Mouse (Mus musculus) kidney, adult 2 months (tissue): ENCODE measurements around the gene Gsdma. TPM values are rescaled to one million over a fixed set of nuclear protein-coding genes. Genes with fewer than 3 reads are reported as not detected.
"Not testable (repeated sequence)": the region's sequence is repeated elsewhere in the genome, so short reads cannot be mapped to it uniquely, and the experiment has no call there.

Source experiments
- DNase-seq: peaks from one replicate; pipeline ENCODE4 v3.0.0; 2021
- H3K27ac ChIP-seq: fragments of 200-500 bp; 2 replicates; pipeline ENCODE4 v1.5.1; 2012; ENCODE audit warnings: low read depth, low read length, control low read depth, inconsistent platforms; ENCODE audit not compliant: insufficient read depth
- H3K27me3 ChIP-seq: fragments of 200-500 bp; replicated peaks from 2 replicates; pipeline ENCODE4 v1.6.1; 2012; ENCODE audit warnings: mild to moderate bottlenecking, moderate library complexity, low read length, inconsistent platforms; ENCODE audit not compliant: control insufficient read depth, insufficient read depth
- H3K36me3 ChIP-seq: fragments of 200-500 bp; 2 replicates; pipeline ENCODE4 v1.6.1; 2012; ENCODE audit warnings: mild to moderate bottlenecking, moderate library complexity, low read length, inconsistent platforms; ENCODE audit not compliant: control insufficient read depth, insufficient read depth
- H3K4me1 ChIP-seq: fragments of 200-500 bp; 2 replicates; pipeline ENCODE4 v1.6.1; 2011; ENCODE audit warnings: low read length; ENCODE audit not compliant: control insufficient read depth, insufficient read depth
- H3K4me3 ChIP-seq: fragments of 200-500 bp; 2 replicates; pipeline ENCODE4 v1.5.1; 2011; ENCODE audit warnings: mild to moderate bottlenecking, low read depth, low read length, control low read depth; ENCODE audit not compliant: insufficient read depth
- CTCF ChIP-seq: fragments of 200-500 bp; conservative IDR thresholded peaks from 2 replicates; pipeline ENCODE4 v1.5.1; 2011; ENCODE audit warnings: low read depth, mild to moderate bottlenecking, control low read depth, low read length, moderate library complexity, mixed read lengths; ENCODE audit not compliant: insufficient read depth, insufficient read length
- POLR2A ChIP-seq: fragments of 200-500 bp; IDR thresholded peaks from one replicate; pipeline ENCODE4 v1.6.1; 2011; ENCODE audit warnings: low read depth, low read length, control low read depth
- WGBS: fragments of 180-500 bp; shearing (Covaris S2); methylation state at CpG from one replicate; pipeline ENCODE4 v1.1.7; 2018; 5-methylcytosine and 5-hydroxymethylcytosine counted together
- polyA plus RNA-seq: library from polyadenylated mRNA; depleted of rRNA; stranded (reverse); fragments of >200 nt; gene quantifications from 2 replicates; pipeline ENCODE4 v1.2.3, GENCODE M21; 2012

Gsdma gene
- polyA plus RNA-seq, 1 experiment = not detected

- Histone ChIP-seq H3K27me3 (no peaks in the 10 kb centered on the region), H3K27ac (no peak overlapping the region), H3K4me3 (no peak overlapping the region), H3K4me1 (peaks cover 2% of the 10 kb centered on the region; the same call in 1 of the 2 replicates), H3K36me3 (no peaks in the 10 kb centered on the region)
- no peak for DNase-seq
- WGBS = 100% methylated on average over 1 of the region's 1 CpGs
- no peak for TF ChIP-seq CTCF
Measured at GRCm38 (mm10) chr11:98680023-98680422, 15.9 kb downstream of the Gsdma start.

DNA sequence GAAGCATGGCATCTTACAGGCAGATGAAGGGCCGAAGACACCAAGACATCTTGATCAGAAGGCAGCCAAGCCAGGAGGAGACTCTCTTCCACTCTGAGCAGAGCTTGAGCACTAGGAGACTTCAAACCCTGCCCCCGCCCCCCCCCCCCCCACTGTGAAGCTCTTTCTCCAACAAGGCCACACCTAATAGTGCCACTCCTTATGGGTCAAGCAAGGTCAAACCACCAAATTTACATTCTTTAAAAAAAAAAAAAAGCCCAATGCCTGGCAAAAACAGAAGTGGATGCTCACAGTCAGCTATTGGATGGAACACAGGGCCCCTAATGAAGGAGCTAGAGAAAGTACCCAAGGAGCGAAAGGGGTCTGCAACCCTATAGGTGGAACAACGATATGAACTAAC, 16.4 kb downstream of the Gsdma start:
- not testable (repeated sequence) for DNase-seq, H3K36me3 ChIP-seq, H3K27me3 ChIP-seq, H3K4me3 ChIP-seq, H3K27ac ChIP-seq, H3K4me1 ChIP-seq
- WGBS = 93% methylated on average over 4 of the region's 4 CpGs

DNA sequence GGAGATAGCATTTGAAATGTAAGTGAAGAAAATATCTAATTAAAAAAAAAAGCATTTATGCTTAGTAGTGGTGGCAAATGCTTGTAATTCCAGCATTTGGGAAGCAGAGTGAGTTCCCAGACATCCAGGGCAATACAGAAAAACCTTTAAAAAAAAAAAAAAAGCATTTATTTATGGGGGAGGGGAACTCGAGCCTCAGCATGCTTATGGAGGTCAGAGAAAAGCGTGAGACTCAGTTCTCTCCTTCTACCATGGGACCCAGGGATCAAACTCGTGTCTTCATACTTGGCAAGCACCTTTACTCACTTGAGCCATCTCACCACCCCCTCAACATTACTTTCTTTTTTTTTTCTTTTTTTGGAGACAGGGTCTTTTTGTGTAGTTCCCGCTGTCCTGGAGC, 17.0 kb downstream of the Gsdma start:
- Histone ChIP-seq H3K27ac (no peak overlapping the region), H3K4me1 (peaks cover 14% of the 10 kb centered on the region), H3K36me3 (peaks cover 3% of the 10 kb centered on the region; the same call in 1 of the 2 replicates), H3K4me3 (no peak overlapping the region), H3K27me3 (no peaks in the 10 kb centered on the region)
- DNase-seq = no peak
- WGBS = 83% methylated on average over 4 of the region's 4 CpGs
- no peak for TF ChIP-seq CTCF
- no peak for TF ChIP-seq POLR2A

DNA sequence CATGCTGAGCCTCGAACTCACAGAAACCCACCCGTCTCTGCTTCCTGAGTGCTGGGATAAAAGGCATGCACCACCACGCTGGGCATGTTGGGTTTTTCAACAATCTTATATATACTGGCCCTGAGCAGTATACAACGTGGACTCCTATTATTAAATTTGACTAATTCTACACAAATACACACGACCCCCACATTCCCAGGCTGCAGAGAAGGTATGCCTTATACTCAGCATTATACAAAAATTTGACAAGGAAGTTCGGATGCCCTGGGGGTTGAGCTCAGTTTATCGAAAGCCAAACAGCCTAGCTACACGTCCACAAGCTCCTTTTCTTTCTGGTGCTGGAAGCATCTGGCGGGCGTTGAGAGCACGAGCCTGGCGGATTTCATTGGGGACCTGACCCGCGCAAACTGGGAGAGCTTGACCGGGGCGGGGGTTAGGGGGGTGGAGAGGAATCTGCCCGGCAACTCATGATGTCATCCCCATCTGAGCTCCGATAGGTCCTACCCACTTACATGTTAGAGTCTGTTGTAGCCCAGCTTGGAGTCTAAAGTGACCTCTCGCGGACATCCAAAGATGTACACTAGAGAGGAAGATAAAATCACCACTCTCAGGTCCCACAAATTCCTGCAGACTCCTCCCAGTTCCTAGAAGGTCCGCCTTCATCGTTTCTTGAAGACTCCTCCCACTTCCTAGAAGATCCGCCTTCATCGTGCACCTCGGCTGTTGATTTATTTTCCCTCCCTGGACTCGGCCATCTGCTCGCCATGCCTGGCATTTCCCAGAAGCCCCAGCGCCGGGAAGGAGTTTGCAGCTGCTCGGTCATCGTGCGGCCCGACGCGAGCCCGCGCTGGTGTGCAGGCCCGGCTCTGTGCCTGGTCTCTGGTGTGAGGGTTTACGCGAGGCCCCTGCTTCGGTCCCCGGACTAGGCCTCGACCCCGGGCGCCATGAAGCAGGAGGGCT, 17.9 kb downstream of the Gsdma start, which contains the start of gene Psmd3:
TSS of gene Psmd3 (plus strand) at position 769 of the 960 bp plus-strand sequence.
- peak; percentile 78 for TF ChIP-seq POLR2A
- no peak for TF ChIP-seq CTCF
- 5% methylated on average over 45 of the region's 45 CpGs for WGBS
- peak within 1 kb of the TSS; percentile 98 for H3K4me3 ChIP-seq

GRCm38 (mm10) chr11:98682811-98683210, 18.7 kb downstream of the Gsdma start:
- DNase-seq = peak; percentile 29
- Histone ChIP-seq H3K36me3 (peaks cover 5% of the 10 kb centered on the region; the same call in 1 of the 2 replicates), H3K4me1 (peaks cover 25% of the 10 kb centered on the region), H3K27me3 (no peaks in the 10 kb centered on the region), H3K27ac (peak overlapping the region; percentile 83), H3K4me3 (peak overlapping the region; percentile 98)
- WGBS = under 1% methylated on average over 23 of the region's 23 CpGs
- TF ChIP-seq CTCF (no peak), POLR2A (no peak)

More for the DNA sequence above, 17.9 kb downstream of the Gsdma start, which contains the start of gene Psmd3:
- Histone ChIP-seq H3K27me3 (no peaks in the 10 kb centered on the region), H3K27ac (peak within 1 kb of the TSS; percentile 83), H3K4me1 (peaks cover 19% of the 10 kb centered on the region), H3K36me3 (peaks cover 5% of the 10 kb centered on the region; the same call in 1 of the 2 replicates)
- peak; percentile 98 for DNase-seq

DNA sequence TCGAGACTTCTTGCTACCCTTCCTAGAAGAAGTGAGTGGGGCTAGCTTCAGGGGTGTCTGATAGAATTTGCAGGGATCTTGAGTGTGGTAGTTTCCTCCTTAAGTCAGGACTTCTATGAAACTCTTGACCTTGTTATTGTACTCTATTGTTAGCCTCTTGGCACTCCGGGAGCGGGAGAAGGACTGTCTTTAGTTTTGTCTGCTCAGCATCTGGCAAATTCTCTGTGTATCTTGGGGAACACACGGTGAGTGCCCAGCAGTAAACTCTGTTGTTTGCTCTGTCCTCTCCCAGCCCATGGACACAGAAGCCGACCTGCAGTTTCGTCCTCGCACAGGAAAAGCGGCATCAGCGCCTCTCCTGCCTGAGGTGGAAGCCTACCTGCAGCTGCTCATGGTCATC, 21.5 kb downstream of the Gsdma start:
- TF ChIP-seq POLR2A (no peak), CTCF (no peak)
- DNase-seq = peak; percentile 76
- H3K36me3 ChIP-seq = peaks cover 11% of the 10 kb centered on the region; the same call in 1 of the 2 replicates
- 54% methylated on average over 9 of the region's 9 CpGs for WGBS
- H3K4me3 ChIP-seq = no peak overlapping the region
- peak overlapping the region; percentile 68 for H3K27ac ChIP-seq
- H3K27me3 ChIP-seq = no peaks in the 10 kb centered on the region
- H3K4me1 ChIP-seq = peaks cover 29% of the 10 kb centered on the region

GRCm38 (mm10) chr11:98686976-98687375, 22.8 kb downstream of the Gsdma start:
- Histone ChIP-seq H3K27ac (peak overlapping the region; percentile 75), H3K4me3 (no peak overlapping the region), H3K4me1 (peaks cover 29% of the 10 kb centered on the region), H3K36me3 (peaks cover 13% of the 10 kb centered on the region), H3K27me3 (no peaks in the 10 kb centered on the region)
- DNase-seq = peak; percentile 92
- WGBS = 29% methylated on average over 4 of the region's 4 CpGs
- TF ChIP-seq POLR2A (no peak), CTCF (no peak)
